ENCODE assay signal across 8 mouse cellular contexts in the genomic region with DNA sequence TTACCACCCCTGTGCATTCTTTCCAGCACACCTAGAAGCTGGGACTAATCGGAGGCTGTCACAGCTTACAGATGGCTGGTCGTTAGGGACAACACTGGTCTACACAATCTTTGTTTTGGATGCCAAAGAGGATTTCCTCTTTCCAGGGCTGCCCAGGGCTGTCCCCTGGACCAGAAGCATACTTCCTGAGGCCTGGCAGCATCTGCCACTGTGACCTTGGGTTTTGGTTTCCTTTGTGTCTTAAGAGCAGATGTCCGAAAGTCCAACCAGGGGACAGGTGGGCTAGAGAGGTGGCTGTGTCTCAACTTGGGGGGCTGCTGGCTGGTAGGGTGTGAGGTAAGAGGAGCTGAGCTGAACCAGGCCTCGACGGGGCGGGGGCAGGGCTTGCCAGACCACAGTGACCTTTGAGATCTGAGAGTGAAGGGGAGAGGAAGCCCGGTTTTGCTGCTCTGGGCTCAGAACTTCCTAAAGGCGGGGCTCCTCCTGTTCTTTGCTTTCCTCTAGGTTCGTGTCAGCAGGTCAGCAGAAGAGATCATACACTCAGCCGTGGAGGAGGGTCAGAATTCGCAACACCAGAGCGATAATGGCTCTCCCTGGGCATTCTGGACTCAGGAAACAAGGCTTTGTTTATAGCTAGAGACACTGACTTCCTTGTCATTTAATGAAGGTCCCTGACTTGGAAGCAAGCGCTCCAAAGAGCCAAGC.
DNase-seq lines count a peak whose midpoint lies in the region; ATAC-seq lines count a peak whose summit lies in the region.

No protein-coding gene starts in this region.

- H3K27ac ChIP-seq in embryonic facial prominence, embryonic 10.5 days (replicated peaks) = peak overlapping the region; percentile 73
- H3K27ac ChIP-seq in heart, embryonic 16.5 days (ENCODE audit: low read length) = peak overlapping the region; percentile 84

- peaks cover 28% of the 10 kb centered on the region for H3K4me1 ChIP-seq in embryonic facial prominence, embryonic 10.5 days
- H3K4me1 ChIP-seq in heart, embryonic 16.5 days (ENCODE audit: control insufficient read depth, insufficient read depth, low read length) = peaks cover 2% of the 10 kb centered on the region; the same call in 1 of the 2 replicates

- no peaks in the 10 kb centered on the region for H3K27me3 ChIP-seq in embryonic facial prominence, embryonic 10.5 days (replicated peaks; ENCODE audit: low read depth, poor library complexity, severe bottlenecking)
- no peaks in the 10 kb centered on the region for H3K27me3 ChIP-seq in heart, embryonic 16.5 days (ENCODE audit: control insufficient read depth, insufficient read depth, low read length)

- no peaks in the 10 kb centered on the region for H3K36me3 ChIP-seq in embryonic facial prominence, embryonic 10.5 days (replicated peaks)
- H3K36me3 ChIP-seq in heart, embryonic 16.5 days (ENCODE audit: control insufficient read depth, insufficient read depth) = no peaks in the 10 kb centered on the region

- H3K4me2 ChIP-seq in heart, embryonic 16.5 days (ENCODE audit: low read depth, low read length) = no peak overlapping the region

- H3K4me3 ChIP-seq in embryonic facial prominence, embryonic 10.5 days = no peak overlapping the region
- H3K4me3 ChIP-seq in heart, embryonic 16.5 days (ENCODE audit: low read length) = no peak overlapping the region

- H3K9ac ChIP-seq in heart, embryonic 16.5 days (ENCODE audit: low read length) = no peak overlapping the region

- WGBS in embryonic facial prominence, embryonic 10.5 days = 36% methylated on average over 13 of the region's 13 CpGs
- 52% methylated on average over 13 of the region's 13 CpGs for WGBS in heart, embryonic 16.5 days

- peak; percentile 65; the same call in 1 of the 2 replicates for ATAC-seq in heart, embryonic 16.5 days (replicated peaks; ENCODE audit: extremely low read depth, insufficient read depth, low FRiP score)

- DNase-seq in adrenal gland, adult 2 months = peak; percentile 61
- DNase-seq in embryonic facial prominence, embryonic 10.5 days (ENCODE audit: low spot score) = peak; percentile 24
- DNase-seq in kidney, postnatal 10 days = peak; percentile 62
- peak; percentile 69 to 80 for DNase-seq in lung, postnatal 4 days
- no peak for DNase-seq in frontal cortex, postnatal 14 days (ENCODE audit: low spot score in 2 of 2)
- no peak for DNase-seq in frontal cortex, adult 2 months (ENCODE audit: extremely low spot score in 1 of 2, low spot score in 1 of 2)
- DNase-seq in layer of hippocampus, postnatal 14 days (ENCODE audit: low spot score in 2 of 2) = no peak

- no peaks in the 10 kb centered on the region for H3K9me3 ChIP-seq in embryonic facial prominence, embryonic 10.5 days
- no peaks in the 10 kb centered on the region for H3K9me3 ChIP-seq in heart, embryonic 16.5 days (replicated peaks; ENCODE audit: control insufficient read depth, low read length)

Comparison
In these comparisons a context has a peak if more than half of its experiments do, and no peak if none do; other contexts are left out.
1. DNase-seq: peak in adrenal gland, adult 2 months (single experiment), embryonic facial prominence, embryonic 10.5 days (single experiment), kidney, postnatal 10 days (single experiment) and lung, postnatal 4 days (2 of 2); none in frontal cortex, postnatal 14 days (0 of 2), frontal cortex, adult 2 months (0 of 2) and layer of hippocampus, postnatal 14 days (0 of 2).